Mouse (Mus musculus) intestine, postnatal 0 days (tissue): ENCODE results near the gene Speer4a. TPM values are rescaled to one million over a fixed set of nuclear protein-coding genes. Genes with fewer than 3 reads are reported as not detected.
"Not testable (repeated sequence)": the region's sequence is repeated elsewhere in the genome, so short reads cannot be mapped to it uniquely, and the experiment has no call there.

Experiments used
- ATAC-seq: fragments of 200-750 bp; cut with Nextera tagmentation; 2 replicates; pipeline ENCODE4 v1.8.0; 2017; ENCODE audit warnings: mild to moderate bottlenecking, moderate TSS enrichment, moderate library complexity
- H3K27ac ChIP-seq: fragments of 300-500 bp; sonication (generic); 2 replicates; pipeline ENCODE4 v1.5.1; 2014; ENCODE audit warnings: mild to moderate bottlenecking, low read depth, low read length, moderate library complexity
- H3K27me3 ChIP-seq: fragments of 300-500 bp; sonication (generic); replicated peaks from 2 replicates; pipeline ENCODE4 v1.6.1; 2014; ENCODE audit warnings: low read length, mixed read lengths; ENCODE audit not compliant: control insufficient read depth, insufficient read depth
- H3K36me3 ChIP-seq: fragments of 300-500 bp; sonication (generic); 2 replicates; pipeline ENCODE4 v1.6.1; 2014; ENCODE audit warnings: mild to moderate bottlenecking, moderate library complexity; ENCODE audit not compliant: control insufficient read depth, insufficient read depth
- H3K4me1 ChIP-seq: fragments of 300-500 bp; sonication (generic); replicated peaks from 2 replicates; pipeline ENCODE4 v1.6.1; 2014; ENCODE audit warnings: antibody characterized with exemption, low read length, mixed read lengths; ENCODE audit not compliant: control insufficient read depth, insufficient read depth
- H3K4me2 ChIP-seq: fragments of 300-500 bp; sonication (generic); replicated peaks from 2 replicates; pipeline ENCODE4 v1.6.1; 2014; ENCODE audit warnings: low read depth, mild to moderate bottlenecking, moderate library complexity
- H3K4me3 ChIP-seq: fragments of 300-500 bp; sonication (generic); 2 replicates; pipeline ENCODE4 v1.5.1; 2014; ENCODE audit warnings: low read depth, low read length
- H3K9ac ChIP-seq: fragments of 300-500 bp; sonication (generic); 2 replicates; pipeline ENCODE4 v1.6.1; 2014; ENCODE audit warnings: mild to moderate bottlenecking, low read depth, low read length
- H3K9me3 ChIP-seq: fragments of 300-500 bp; sonication (generic); 2 replicates; pipeline ENCODE4 v1.6.1; 2016; ENCODE audit warnings: mixed run types; ENCODE audit not compliant: control insufficient read depth
- CTCF ChIP-seq: sonication (generic); IDR thresholded peaks from 2 replicates; pipeline ENCODE4 v1.5.1; 2016; ENCODE audit warnings: low read depth, mild to moderate bottlenecking, control low read depth, antibody characterized with exemption, moderate library complexity
- WGBS: fragments of 180-500 bp; shearing (Covaris S2); extraction: QIAGEN DNeasy Blood & Tissue Kit; methylation state at CpG from one replicate; pipeline ENCODE4 v1.1.7; 2014; 5-methylcytosine and 5-hydroxymethylcytosine counted together
- polyA plus RNA-seq: library from polyadenylated mRNA; unstranded; fragments of >200 nt; fragmentation: Nextera tagmentation; extraction: Ambion mirVana; gene quantifications from 2 replicates; pipeline ENCODE4 v1.2.1, GENCODE M21; 2015

The Speer4a gene
- not detected in 2 replicates for polyA plus RNA-seq

DNA sequence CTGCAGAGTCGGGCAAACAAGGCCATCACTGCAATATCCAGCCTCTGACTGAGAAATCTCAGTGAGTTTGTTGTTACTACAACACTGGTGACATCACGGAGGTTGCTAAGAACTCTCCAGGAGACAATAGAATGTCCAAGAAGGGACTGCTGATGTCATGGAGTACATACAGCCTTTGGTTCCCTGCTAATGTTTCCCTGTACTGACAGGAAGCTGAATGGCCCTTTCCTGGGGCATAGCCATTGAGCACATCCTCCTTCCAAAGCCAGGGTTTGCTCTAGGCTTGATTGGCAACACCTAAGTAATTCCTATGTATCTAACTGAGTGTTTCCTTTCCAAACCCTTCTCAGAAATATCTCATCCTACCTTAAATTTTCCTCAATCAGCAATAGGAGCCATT lies at the start of gene Speer4a:
TSS of gene Speer4a (minus strand) at position 101 of the 400 bp plus-strand sequence.
- ATAC-seq, H3K4me3 ChIP-seq, H3K4me2 ChIP-seq, H3K9ac ChIP-seq, H3K4me1 ChIP-seq, H3K27ac ChIP-seq, H3K9me3 ChIP-seq, H3K36me3 ChIP-seq, H3K27me3 ChIP-seq: not testable (repeated sequence)
- 69% methylated on average over 2 of the region's 2 CpGs for WGBS

DNA sequence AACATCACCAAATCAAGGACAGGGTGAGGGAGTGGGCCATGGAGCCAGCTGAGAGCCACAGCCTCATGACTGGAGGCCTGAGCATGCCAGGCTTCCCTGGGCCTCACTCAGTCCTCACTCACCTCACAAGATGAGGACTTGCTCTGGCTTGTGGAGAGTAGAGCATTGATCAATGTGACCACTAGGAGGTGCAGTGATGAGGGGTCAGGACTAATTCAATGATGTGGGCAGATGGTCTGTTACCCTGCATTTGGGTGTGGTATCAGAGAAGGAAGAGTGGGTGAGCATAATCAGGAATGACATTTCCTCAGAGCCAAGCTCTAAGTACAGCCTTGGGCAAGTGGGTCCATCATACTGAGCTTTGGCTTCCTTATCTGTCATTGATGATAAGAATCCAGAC lies 39.7 kb upstream of the Speer4a start:
- not testable (repeated sequence) for H3K9ac ChIP-seq, H3K36me3 ChIP-seq, H3K9me3 ChIP-seq, H3K4me1 ChIP-seq, H3K4me3 ChIP-seq, H3K27me3 ChIP-seq, H3K4me2 ChIP-seq, ATAC-seq, H3K27ac ChIP-seq

DNA sequence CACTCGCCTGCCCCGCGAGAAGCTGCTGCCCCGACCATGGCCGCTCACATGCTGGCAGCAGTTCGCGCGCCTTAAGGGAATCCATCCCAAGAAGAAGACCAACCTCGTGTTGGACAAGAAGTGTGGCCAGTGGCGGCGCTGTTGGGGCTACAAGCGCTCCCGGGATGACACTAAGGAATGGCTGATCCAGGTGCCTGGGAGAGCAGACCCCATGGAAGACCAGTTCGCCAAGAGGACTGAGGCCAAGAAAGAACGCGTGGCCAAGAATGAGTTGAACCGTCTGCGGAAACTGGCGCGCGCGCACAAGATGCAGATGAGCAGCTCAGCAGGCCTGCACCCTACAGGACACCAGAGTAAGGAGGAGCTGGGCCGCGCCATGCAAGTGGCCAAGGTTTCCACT lies 31.4 kb upstream of the Speer4a start:
- Histone ChIP-seq H3K4me3 (no peak overlapping the region), H3K27ac (no peak overlapping the region), H3K4me2 (no peak overlapping the region), H3K9me3 (no peaks in the 10 kb centered on the region), H3K4me1 (no peaks in the 10 kb centered on the region), H3K27me3 (no peaks in the 10 kb centered on the region), H3K9ac (no peak overlapping the region), H3K36me3 (no peaks in the 10 kb centered on the region)
- ATAC-seq = no peak
- 82% methylated on average over 24 of the region's 24 CpGs for WGBS
- no peak for TF ChIP-seq CTCF

DNA sequence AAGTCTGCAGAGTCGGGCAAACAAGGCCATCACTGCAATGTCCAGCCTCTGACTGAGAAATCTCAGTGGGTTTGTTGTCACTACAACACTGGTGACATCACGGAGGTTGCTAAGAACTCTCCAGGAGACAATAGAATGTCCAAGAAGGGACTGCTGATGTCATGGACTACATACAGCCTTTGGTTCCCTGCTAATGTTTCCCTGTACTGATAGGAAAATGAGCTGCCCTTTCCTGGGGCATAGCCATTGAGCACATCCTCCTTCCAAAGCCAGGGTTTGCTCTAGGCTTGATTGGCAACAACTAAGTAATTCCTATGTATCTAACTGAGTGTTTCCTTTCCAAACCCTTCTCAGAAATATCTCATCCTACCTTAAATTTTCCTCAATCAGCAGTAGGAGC lies 19.1 kb upstream of the Speer4a start, which contains the start of gene Gm7347:
TSS of gene Gm7347 (minus strand) at position 101 of the 400 bp plus-strand sequence.
- H3K4me3 ChIP-seq, H3K4me2 ChIP-seq, H3K27ac ChIP-seq, H3K9me3 ChIP-seq, H3K4me1 ChIP-seq, ATAC-seq, H3K36me3 ChIP-seq, H3K27me3 ChIP-seq, H3K9ac ChIP-seq: not testable (repeated sequence)
- no CpG with 5 or more reads among the region's 2 CpGs for WGBS

DNA sequence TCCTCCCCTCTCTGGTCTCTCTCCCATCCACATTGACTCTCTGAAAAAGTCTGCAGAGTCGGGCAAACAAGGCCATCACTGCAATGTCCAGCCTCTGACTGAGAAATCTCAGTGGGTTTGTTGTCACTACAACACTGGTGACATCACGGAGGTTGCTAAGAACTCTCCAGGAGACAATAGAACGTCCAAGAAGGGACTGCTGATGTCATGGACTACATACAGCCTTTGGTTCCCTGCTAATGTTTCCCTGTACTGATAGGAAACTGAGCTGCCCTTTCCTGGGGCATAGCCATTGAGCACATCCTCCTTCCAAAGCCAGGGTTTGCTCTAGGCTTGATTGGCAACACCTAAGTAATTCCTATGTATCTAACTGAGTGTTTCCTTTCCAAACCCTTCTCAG lies 16.5 kb downstream of the Speer4a start, which contains the start of gene Gm5862:
TSS of gene Gm5862 (minus strand) at position 101 of the 400 bp plus-strand sequence.
- ATAC-seq, H3K4me1 ChIP-seq, H3K36me3 ChIP-seq, H3K27ac ChIP-seq, H3K9me3 ChIP-seq, H3K4me2 ChIP-seq, H3K27me3 ChIP-seq, H3K9ac ChIP-seq, H3K4me3 ChIP-seq: not testable (repeated sequence)
- no CpG with 5 or more reads among the region's 3 CpGs for WGBS

DNA sequence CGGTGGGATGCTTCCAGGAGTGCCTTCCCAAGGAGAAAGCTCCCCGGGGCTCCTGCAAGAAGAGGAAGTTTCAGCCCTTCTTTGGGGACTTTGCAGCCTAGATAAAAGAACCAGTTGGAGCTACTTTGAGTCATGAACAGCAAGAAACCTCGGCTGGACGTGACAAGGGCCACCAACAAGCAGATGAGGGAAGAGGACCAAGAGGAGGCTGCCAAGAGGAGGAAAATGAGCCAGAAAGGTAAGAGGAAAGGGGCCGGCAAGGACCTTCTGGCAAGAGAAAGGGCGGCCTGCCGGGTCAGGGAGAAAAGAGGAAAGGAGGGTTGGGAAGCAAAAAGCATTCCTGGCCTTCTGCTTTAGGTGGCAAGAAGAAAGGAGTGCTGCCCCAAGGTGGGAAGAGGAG lies 31.7 kb downstream of the Speer4a start:
- not testable (repeated sequence) for H3K27ac ChIP-seq, H3K4me1 ChIP-seq, H3K4me2 ChIP-seq, H3K27me3 ChIP-seq, H3K9ac ChIP-seq, ATAC-seq, H3K9me3 ChIP-seq, H3K4me3 ChIP-seq, H3K36me3 ChIP-seq
- 62% methylated on average over 5 of the region's 7 CpGs for whole genome bisulfite sequencing

DNA sequence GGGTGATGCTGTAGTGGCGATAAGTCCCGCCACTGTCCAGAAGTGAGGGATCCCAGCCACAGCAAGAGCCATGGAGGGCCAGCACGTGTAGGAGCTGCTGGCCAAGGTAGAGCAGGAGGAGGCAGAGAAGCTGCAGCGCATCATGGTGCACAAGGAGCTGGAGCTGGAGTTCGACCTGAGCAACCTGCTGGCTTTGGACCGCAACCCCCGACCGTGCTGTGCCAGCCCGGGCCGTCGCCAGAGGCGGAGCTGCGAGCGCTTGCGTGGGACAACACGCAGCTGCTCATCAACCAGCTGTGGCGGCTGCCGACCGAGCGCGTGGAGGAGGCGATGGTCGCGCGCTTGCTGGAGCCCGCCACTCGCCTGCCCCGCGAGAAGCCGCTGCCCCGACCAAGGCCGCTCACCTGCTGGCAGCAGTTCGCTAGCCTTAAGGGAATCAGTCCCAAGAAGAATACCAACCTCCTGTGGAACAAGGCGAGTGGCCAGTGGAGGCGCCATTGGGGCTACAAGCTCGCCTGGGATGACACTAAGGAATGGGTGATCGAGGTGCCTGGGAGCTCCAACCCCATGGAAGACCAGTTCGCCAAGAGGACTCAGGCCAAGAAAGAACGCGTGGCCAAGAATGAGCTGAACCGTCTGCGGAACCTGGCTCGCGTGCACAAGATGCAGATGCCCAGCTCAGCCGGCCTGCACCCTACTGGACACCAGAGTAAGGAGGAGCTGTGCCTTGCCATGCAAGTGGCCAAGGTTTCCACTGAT lies 32.2 kb downstream of the Speer4a start:
- Histone ChIP-seq H3K4me2 (peak overlapping the region; percentile 45), H3K4me3 (0 out of 2 replicates have a peak overlapping the region, but pooled peaks have one; percentile 2)
- H3K9me3 ChIP-seq, H3K9ac ChIP-seq, H3K27ac ChIP-seq, H3K36me3 ChIP-seq, H3K4me1 ChIP-seq, H3K27me3 ChIP-seq: not testable (repeated sequence)
- WGBS = 16% methylated on average over 43 of the region's 45 CpGs
- ATAC-seq = peak; percentile 47

DNA sequence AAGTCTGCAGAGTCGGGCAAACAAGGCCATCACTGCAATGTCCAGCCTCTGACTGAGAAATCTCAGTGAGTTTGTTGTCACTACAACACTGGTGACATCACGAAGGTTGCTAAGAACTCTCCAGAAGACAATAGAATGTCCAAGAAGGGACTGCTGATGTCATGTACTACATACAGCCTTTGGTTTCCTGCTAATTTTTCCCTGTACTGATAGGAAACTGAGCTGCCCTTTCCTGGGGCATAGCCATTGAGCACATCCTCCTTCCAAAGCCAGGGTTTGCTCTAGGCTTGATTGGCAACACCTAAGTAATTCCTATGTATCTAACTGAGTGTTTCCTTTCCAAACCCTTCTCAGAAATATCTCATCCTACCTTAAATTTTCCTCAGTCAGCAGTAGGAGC lies 34.7 kb downstream of the Speer4a start, which contains the start of gene Gm1979:
TSS of gene Gm1979 (minus strand) at position 101 of the 400 bp plus-strand sequence.
- H3K9me3 ChIP-seq, H3K4me2 ChIP-seq, H3K9ac ChIP-seq, H3K36me3 ChIP-seq, H3K4me1 ChIP-seq, H3K27ac ChIP-seq, H3K27me3 ChIP-seq, ATAC-seq, H3K4me3 ChIP-seq: not testable (repeated sequence)
- 100% methylated on average over 1 of the region's 2 CpGs for WGBS

DNA sequence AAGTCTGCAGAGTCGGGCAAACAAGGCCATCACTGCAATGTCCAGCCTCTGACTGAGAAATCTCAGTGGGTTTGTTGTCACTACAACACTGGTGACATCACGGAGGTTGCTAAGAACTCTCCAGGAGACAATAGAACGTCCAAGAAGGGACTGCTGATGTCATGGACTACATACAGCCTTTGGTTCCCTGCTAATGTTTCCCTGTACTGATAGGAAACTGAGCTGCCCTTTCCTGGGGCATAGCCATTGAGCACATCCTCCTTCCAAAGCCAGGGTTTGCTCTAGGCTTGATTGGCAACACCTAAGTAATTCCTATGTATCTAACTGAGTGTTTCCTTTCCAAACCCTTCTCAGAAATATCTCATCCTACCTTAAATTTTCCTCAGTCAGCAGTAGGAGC lies 50.8 kb downstream of the Speer4a start, which contains the start of gene Gm21698:
TSS of gene Gm21698 (minus strand) at position 101 of the 400 bp plus-strand sequence.
- ATAC-seq, H3K27me3 ChIP-seq, H3K36me3 ChIP-seq, H3K27ac ChIP-seq, H3K9ac ChIP-seq, H3K4me3 ChIP-seq, H3K4me2 ChIP-seq, H3K9me3 ChIP-seq, H3K4me1 ChIP-seq: not testable (repeated sequence)
- no CpG with 5 or more reads among the region's 3 CpGs for WGBS
